Mouse (Mus musculus): ENCODE data around the gene A230072I06Rik. TPM values are rescaled to one million over a fixed set of nuclear protein-coding genes. Genes with fewer than 3 reads are reported as not detected.

Gene A230072I06Rik
- polyA plus RNA-seq, 1 experiment from 2014 or later: not detected

DNA sequence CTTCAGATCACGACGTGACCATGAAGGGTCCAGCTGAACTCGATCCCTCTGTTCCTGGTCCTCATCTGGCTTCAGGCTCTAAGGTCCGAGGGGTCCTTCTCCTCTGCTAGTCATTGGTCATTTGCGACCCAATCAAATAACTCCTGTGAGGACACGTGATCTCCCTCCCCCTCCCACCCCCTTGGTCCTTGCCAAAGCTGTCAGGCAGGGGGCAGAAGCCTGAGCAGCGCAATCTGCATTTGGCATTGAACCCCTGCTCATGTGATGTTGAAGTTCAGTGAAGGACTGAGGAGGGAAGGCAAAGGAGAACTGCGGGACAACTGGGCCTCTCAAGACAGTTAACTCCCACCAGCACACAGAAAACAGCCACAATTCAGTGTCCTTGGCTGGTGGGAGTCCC is 51.4 kb downstream of the A230072I06Rik start:
- no peak overlapping the region for H3K4me2 ChIP-seq (replicated peaks)
- peaks cover 34% of the 10 kb centered on the region for H3K27me3 ChIP-seq (ENCODE audit: control insufficient read depth, insufficient read depth, low read length)
- no peak overlapping the region for H3K27ac ChIP-seq
- peaks cover 30% of the 10 kb centered on the region for H3K4me1 ChIP-seq (replicated peaks; ENCODE audit: control insufficient read depth, insufficient read depth, low read length)
- no peaks in the 10 kb centered on the region for H3K36me3 ChIP-seq (replicated peaks; ENCODE audit: control insufficient read depth, insufficient read depth)
- H3K4me3 ChIP-seq (replicated peaks; ENCODE audit: low read length): no peak overlapping the region
- WGBS: 21% methylated on average over 8 of the region's 8 CpGs
- 0 out of 2 replicates have a peak, but pooled peaks have one; percentile 13 for ATAC-seq (ENCODE audit: low FRiP score)
- no peak for DNase-seq (ENCODE audit: low spot score)
- H3K9ac ChIP-seq: no peak overlapping the region
- no peaks in the 10 kb centered on the region for H3K9me3 ChIP-seq (ENCODE audit: control insufficient read depth, low read length)

Other genes with a start within 250 kb of the A230072I06Rik start
- gene Sox1, start 116.5 kb downstream of the A230072I06Rik start, polyA plus RNA-seq (2014; fragmentation: Nextera tagmentation; extraction: Ambion mirVana): 1.9 and 2.5 TPM in 2 replicates

Measured in hindbrain, embryonic 14.5 days (tissue).